Mouse (Mus musculus): ENCODE data around the gene Sypl.

DNA sequence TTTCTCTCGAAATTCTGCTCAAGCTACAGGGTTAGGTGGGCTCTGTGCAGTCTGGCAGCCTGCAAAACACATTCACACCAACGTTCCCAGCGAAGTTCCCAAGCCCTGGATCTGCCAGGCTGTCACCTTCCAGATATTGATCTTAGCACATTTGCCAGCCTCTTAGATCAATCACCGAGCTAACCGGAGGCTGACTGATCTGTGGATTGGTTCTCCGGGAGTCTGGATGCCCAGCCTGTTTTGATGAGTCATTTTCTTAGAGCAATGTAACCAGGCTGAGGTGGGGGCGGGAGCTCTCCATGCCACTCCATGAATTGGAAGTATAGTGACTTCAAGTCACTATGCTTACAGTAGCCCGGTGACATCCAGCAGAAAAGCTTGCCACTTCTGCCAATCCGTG is 67.4 kb downstream of the Sypl start:
- TF ChIP-seq CTCF (IDR thresholded peaks at IDR 0.05; ENCODE audit: low read depth, low read length) (no peak), GATA1 (IDR thresholded peaks at IDR 0.05; ENCODE audit: borderline replicate concordance, low read length) (no peak)

All from G1E (cell line).